Mouse (Mus musculus) G1E (cell line): ENCODE data around the gene Plppr1. TPM values are rescaled to one million over a fixed set of nuclear protein-coding genes. Genes with fewer than 3 reads are reported as not detected.
A peak's percentile ranks its signal among the peaks of the same experiment; 100 is the strongest.

Experiments
- ATAC-seq: 2 replicates; pipeline ENCODE4 v1.8.0; 2016; ENCODE audit warnings: mild to moderate bottlenecking; ENCODE audit not compliant: insufficient number of reproducible peaks, poor library complexity, low FRiP score, severe bottlenecking; ENCODE audit errors: extremely low read depth
- DNase-seq: peaks from one replicate; pipeline ENCODE4 v3.0.0; 2012; ENCODE audit warnings: low spot score
- H3K27me3 ChIP-seq: 2 replicates; pipeline ENCODE4 v1.6.1; 2012; ENCODE audit warnings: mild to moderate bottlenecking, low read length, inconsistent platforms; ENCODE audit not compliant: insufficient read depth
- H3K36me3 ChIP-seq: replicated peaks from 2 replicates; pipeline ENCODE3; 2012; ENCODE audit warnings: mild to moderate bottlenecking, inconsistent platforms
- H3K4me1 ChIP-seq: 2 replicates; pipeline ENCODE4 v1.6.1; 2012; ENCODE audit warnings: low read depth, low read length, inconsistent platforms, mixed read lengths; ENCODE audit not compliant: insufficient read depth
- H3K4me3 ChIP-seq: 2 replicates; pipeline ENCODE4 v1.5.1; 2012; ENCODE audit warnings: low read depth, mild to moderate bottlenecking, inconsistent platforms, low read length, moderate library complexity, mixed read lengths
- H3K9me3 ChIP-seq: replicated peaks from 2 replicates; pipeline ENCODE4 v1.6.1; 2012; ENCODE audit warnings: inconsistent platforms
- CTCF ChIP-seq: IDR thresholded peaks from 2 replicates; pipeline ENCODE4 v1.5.1; 2012; ENCODE audit warnings: low read depth, low read length, inconsistent platforms, mixed read lengths
- GATA1 ChIP-seq: IDR thresholded peaks from 2 replicates; pipeline ENCODE4 v1.6.1; 2012; ENCODE audit warnings: borderline replicate concordance, low read length, inconsistent platforms, mixed read lengths
- GATA2 ChIP-seq: IDR thresholded peaks from 2 replicates; pipeline ENCODE4 v1.6.1; 2012; ENCODE audit warnings: low read depth, low read length, inconsistent platforms, borderline replicate concordance
- POLR2AphosphoS5 ChIP-seq: IDR thresholded peaks from 2 replicates; pipeline ENCODE4 v1.6.1; 2012; ENCODE audit warnings: low read depth, low read length, inconsistent platforms; ENCODE audit not compliant: insufficient replicate concordance
- TAL1 ChIP-seq: conservative IDR thresholded peaks from 2 replicates; pipeline ENCODE4 v1.6.1; 2012; ENCODE audit warnings: low read depth, low read length, inconsistent platforms, mixed read lengths
- polyA plus RNA-seq: library from polyadenylated mRNA; stranded (reverse); fragments of >175 nt; gene quantifications from 2 replicates; pipeline ENCODE4 v1.2.3, GENCODE M21; 2012
- total RNA-seq, 2 experiments: library from RNA; stranded (forward) in 1 of 2; stranded (reverse) in 1 of 2; fragments of 200-1000 nt in 1 of 2; fragments of >200 nt in 1 of 2; fragmentation: Nextera tagmentation in 1 of 2; gene quantifications; 2 replicates each; pipeline ENCODE4 v1.2.3; 2014 to 2017

Gene Plppr1
- total and polyA plus RNA-seq, 3 experiments: 0.11 TPM; not detected in 2

DNA sequence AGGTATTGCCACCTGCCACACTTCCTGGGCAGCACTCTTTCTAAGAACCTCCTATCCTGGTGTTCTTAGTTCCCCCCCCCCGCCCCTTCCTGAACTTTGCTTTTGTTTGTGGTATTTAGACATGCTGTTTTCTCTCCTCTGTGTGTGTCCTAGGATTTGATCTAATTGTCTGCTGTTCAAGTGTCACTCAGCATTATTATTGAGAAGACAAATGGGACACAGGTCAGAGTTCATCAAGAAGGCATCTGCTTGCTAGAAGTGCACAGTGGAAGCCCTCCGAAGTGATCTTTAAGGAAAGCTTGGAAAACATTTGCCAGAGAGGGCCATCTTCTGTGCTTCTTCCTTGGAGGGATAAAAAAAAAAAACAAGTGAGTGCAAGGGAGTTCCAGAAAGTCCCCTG lies 1.2 kb upstream of the Plppr1 start:
- H3K4me3 ChIP-seq: no peak overlapping the region
- TF ChIP-seq CTCF: no peak
- no peak for TF ChIP-seq TAL1
- TF ChIP-seq GATA1: no peak
- no peak for TF ChIP-seq POLR2AphosphoS5
- TF ChIP-seq GATA2: no peak

DNA sequence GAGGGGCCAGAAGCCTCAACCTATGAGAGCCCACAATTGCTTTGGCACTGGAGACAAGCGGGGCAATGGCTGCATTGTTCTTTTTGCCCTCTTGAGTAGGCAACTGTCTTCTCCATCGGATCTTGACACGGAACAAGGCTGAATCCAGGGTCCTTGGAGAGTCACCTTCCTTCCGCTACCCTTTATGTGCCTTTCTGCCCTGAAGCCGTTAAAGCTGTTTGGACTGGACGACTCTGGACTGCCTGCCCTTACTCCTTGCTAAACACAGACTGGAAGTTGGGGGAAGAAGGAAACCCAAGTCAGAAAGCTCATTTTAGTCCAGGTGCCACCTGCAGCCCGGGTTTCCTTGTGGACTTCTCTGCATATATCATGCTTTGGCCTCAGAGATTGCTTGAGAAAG lies 516 bp upstream of the Plppr1 start:
- no peaks in the 10 kb centered on the region for H3K36me3 ChIP-seq
- peaks cover 29% of the 10 kb centered on the region for H3K9me3 ChIP-seq
- H3K4me3 ChIP-seq: no peak overlapping the region
- DNase-seq (no peak), ATAC-seq (no peak)
- H3K27me3 ChIP-seq: no peaks in the 10 kb centered on the region; the same call in 1 of the 2 replicates
- H3K4me1 ChIP-seq: no peaks in the 10 kb centered on the region
- TF ChIP-seq TAL1: no peak
- TF ChIP-seq GATA1: no peak
- TF ChIP-seq CTCF: no peak
- TF ChIP-seq GATA2: no peak
- TF ChIP-seq POLR2AphosphoS5: no peak

More for the DNA sequence above, 1.2 kb upstream of the Plppr1 start:
- peaks cover 29% of the 10 kb centered on the region for H3K9me3 ChIP-seq
- no peaks in the 10 kb centered on the region for H3K36me3 ChIP-seq
- DNase-seq (no peak), ATAC-seq (no peak)
- H3K27me3 ChIP-seq: no peaks in the 10 kb centered on the region; the same call in 1 of the 2 replicates
- no peaks in the 10 kb centered on the region for H3K4me1 ChIP-seq

DNA sequence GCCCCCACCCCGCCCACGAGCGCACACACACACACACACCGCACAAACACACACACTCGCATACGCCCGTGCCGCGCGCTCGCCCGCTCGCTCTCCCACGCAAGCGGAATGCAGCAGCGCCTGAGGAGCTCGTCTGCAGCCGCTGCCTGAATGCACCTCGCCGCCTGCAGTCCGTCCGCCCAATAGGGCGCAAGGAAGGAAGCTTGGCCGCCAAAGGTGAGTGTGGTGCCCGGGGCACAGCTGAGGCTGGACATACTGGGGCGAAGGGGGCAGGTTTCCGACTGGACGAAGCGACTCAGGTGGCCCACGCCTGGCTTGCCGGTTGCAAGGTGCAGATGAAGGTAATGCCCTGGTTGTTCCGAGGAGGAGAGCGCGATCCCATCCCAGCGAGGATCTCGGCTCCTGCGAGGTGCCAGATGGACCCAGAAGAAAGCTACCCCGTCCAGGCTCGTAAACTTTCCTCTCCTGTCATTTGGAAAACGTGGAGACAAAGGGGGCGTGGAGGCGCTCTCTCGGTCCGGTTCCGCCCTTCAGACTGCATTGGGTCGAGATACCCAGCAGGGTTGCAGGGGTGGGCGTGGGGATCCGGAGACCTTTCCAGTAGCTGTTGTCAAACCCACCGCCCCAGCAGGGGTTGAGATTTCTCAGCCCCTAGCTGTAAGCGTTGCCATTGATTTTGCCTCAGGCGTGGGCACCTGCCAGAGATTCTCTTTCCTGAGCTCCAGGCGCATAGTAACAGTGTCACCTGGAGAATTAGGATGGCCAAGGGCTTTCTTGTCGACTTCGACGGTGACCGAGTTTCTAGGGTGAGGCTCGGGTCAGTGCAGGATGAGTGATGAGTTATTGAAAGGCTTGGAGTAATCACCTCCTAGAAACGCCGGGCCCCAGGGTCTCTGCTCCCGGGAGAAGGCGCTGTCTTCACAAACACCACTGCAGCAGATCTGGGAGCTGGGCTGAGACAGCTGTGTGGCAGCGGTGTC lies 619 bp downstream of the Plppr1 start:
- Histone ChIP-seq H3K4me3 (peak overlapping the region; percentile 20; the same call in 1 of the 2 replicates), H3K9me3 (peaks cover 32% of the 10 kb centered on the region), H3K27me3 (no peaks in the 10 kb centered on the region; the same call in 1 of the 2 replicates), H3K4me1 (no peaks in the 10 kb centered on the region), H3K36me3 (no peaks in the 10 kb centered on the region)
- DNase-seq (no peak), ATAC-seq (no peak)
- TF ChIP-seq CTCF: no peak
- TF ChIP-seq GATA2: no peak
- TF ChIP-seq GATA1: no peak
- no peak for TF ChIP-seq TAL1
- TF ChIP-seq POLR2AphosphoS5: no peak

DNA sequence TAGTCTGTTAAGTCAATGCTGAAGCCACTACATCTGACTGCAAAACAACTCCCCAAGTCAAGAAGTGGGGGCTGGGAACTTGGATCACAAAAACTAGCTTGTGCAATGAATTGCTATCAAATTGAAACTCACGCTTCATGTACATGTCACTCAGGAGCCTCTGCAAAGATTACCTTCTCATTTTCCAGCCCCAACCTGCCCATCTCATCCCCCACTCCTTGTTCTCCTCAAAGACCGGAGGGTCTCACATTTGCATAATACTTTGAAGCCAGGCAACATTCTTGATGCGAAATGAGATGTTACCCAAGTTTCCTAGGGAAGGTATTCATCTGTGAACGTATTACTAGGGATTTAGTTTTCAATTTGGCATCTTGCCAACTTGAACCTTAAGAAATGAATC lies 10.4 kb downstream of the Plppr1 start:
- Histone ChIP-seq H3K4me3 (no peak overlapping the region), H3K9me3 (peaks cover 2% of the 10 kb centered on the region; the same call in 1 of the 2 replicates), H3K36me3 (no peaks in the 10 kb centered on the region), H3K4me1 (no peaks in the 10 kb centered on the region), H3K27me3 (no peaks in the 10 kb centered on the region)
- TF ChIP-seq GATA1 (no peak), TAL1 (no peak), POLR2AphosphoS5 (no peak), GATA2 (no peak), CTCF (no peak)
- ATAC-seq (no peak), DNase-seq (no peak)

DNA sequence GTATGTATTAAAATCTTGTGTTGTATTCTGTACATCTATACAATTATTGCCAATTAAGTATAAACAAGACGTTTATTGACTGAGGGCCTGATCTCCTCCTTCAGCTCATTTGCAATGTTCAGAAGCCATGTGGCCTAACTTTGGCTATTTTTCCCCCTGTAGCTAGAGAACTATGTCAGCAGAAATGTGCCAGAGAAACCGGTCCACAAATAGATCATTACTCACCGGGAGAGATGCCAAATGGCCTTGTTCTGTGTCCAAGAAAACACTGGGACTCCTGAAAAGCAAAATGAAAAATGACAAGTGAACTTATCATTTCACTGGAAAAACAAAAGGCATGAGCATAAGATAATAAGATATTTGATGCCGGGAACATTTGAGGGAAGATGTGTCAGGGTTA lies 13.8 kb downstream of the Plppr1 start:
- Histone ChIP-seq H3K27me3 (no peaks in the 10 kb centered on the region), H3K9me3 (no peaks in the 10 kb centered on the region), H3K4me3 (no peak overlapping the region), H3K36me3 (no peaks in the 10 kb centered on the region), H3K4me1 (no peaks in the 10 kb centered on the region)
- ATAC-seq (no peak), DNase-seq (no peak)
- TF ChIP-seq GATA2 (no peak), POLR2AphosphoS5 (no peak), GATA1 (no peak), TAL1 (no peak), CTCF (no peak)

DNA sequence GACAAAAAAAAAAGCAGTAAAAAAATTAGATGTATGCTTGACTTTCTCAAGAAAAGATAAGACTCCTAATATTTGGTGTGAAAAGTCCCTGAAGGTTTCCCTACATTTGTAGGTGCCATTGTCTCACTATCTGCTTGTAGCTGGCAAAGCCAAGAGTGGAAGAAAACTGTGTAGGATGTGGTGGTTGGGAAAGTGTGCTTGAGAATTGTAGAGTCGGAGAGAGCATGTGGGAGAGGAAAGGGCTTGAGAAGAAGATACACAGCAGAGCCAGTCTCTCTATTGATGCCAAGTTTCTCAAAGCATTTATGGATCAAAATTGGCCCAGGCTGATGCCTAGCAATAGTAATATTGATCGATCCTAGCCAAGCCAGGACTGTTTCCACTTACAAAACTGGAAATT lies 16.8 kb downstream of the Plppr1 start:
- TF ChIP-seq POLR2AphosphoS5 (no peak), GATA1 (no peak), CTCF (no peak), TAL1 (no peak), GATA2 (no peak)
- H3K9me3 ChIP-seq: no peaks in the 10 kb centered on the region
- no peaks in the 10 kb centered on the region for H3K27me3 ChIP-seq
- no peaks in the 10 kb centered on the region for H3K4me1 ChIP-seq
- H3K36me3 ChIP-seq: no peaks in the 10 kb centered on the region
- no peak for DNase-seq
- no peak overlapping the region for H3K4me3 ChIP-seq
- ATAC-seq: no peak
